Mouse (Mus musculus): Measurements from ENCODE around the gene Olfr912.

The Olfr912 gene

DNA sequence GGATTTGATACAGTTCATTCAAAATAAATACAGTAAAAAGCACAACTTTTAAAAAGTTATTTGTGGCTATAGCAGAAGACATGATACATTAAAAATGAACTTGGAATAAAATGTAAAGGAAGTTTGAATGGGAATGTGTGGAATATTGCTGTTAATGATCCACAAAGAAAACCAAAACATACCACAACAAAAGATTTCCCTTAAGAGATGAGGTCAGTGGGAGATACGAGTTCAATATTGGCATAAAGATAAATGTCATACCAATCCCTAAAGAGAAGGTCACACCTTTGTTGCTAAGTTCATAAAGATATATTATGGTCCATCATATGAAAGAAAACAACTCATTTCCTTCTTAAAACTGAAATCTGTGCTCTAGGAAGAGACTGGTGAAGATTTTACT lies at the start of gene Olfr912:
Olfr912 (plus strand) TSS at position 301 of the 400 bp plus-strand sequence.
- no peak for DNase-seq (ENCODE audit: low read depth, low spot score)

DNA sequence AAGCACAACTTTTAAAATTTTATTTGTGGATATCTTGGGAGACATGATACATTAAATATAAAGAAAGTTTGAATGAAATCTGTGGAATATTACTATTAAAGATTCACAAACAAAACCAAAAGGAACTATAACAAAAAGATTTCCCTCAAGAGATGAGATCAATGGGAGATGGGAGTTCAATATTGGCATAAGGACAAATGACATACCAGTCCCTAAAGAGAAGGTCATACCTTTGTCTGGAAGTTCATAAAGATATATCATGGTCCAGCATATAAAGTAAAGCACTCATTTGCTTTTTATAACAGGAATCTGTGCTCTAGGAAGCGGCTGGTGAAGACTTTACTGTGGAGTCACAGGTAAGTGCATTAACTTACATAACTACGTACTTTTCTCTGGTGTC lies 42.4 kb upstream of the Olfr912 start, which contains the start of gene Olfr910:
Olfr910 (plus strand) TSS at position 301 of the 400 bp plus-strand sequence.
- DNase-seq (ENCODE audit: low read depth, low spot score) = no peak

DNA sequence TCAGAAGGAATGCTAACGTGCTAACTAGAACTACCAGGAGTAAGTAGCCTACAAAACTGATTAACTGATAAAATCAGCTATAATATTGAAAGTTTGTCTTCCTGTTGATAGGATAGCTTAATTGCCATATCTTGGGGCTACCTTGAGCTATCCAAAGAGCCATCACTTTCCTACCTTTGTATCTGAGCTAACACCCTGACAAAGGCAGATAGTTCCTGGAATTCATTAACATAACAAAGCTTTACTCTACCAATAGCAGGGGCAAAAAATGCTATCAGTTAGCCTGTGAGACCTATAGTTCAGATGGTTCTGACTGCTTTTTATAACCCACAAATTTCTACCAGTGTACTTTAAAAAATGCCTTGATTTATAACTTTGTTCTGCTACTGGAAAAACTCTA lies 11.1 kb downstream of the Olfr912 start:
- DNase-seq (ENCODE audit: low read depth, low spot score) = no peak

DNA sequence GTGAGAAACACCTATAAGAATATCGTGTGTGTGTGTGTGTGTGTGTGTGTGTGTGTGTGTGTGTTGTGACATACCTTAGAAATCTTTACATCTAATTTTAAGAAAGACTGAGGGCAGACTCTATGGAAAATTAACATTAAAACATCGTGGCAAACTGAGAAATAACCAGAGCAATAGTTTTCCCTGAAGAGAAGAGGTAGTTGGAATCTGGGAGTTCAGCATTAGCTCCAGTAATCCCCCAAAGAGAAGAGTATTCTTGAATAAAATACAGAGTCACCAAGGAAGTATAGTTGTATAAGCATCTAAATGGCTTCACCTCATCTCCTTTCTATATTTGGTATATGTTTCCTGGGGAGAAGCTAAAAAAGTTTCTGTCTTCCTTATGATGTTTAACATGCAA lies 12.5 kb downstream of the Olfr912 start, which contains the start of gene Olfr913:
Olfr913 (plus strand) TSS at position 301 of the 400 bp plus-strand sequence.
- no peak for DNase-seq (ENCODE audit: low read depth, low spot score)

DNA sequence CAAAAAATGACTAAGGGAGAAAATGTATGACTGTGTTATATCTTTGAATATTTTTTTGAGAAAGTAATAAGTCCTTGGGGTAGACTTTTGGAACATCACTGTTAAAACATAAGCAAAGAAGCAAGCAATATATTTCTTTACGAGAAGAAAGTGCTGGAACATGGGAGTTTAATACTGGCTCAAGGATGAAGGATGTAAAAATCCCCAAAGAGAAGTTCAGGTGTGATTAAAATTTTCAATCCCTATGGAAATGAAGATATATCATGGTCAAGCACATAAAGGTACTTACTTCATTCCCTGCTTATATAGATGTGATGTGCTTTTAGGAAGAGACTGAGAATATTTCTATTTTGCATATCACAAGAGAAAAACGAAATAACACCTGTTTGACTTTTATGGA lies 24.8 kb downstream of the Olfr912 start, which contains the start of gene Olfr914:
Olfr914 (plus strand) TSS at position 301 of the 400 bp plus-strand sequence.
- DNase-seq (ENCODE audit: low read depth, low spot score) = no peak

DNA sequence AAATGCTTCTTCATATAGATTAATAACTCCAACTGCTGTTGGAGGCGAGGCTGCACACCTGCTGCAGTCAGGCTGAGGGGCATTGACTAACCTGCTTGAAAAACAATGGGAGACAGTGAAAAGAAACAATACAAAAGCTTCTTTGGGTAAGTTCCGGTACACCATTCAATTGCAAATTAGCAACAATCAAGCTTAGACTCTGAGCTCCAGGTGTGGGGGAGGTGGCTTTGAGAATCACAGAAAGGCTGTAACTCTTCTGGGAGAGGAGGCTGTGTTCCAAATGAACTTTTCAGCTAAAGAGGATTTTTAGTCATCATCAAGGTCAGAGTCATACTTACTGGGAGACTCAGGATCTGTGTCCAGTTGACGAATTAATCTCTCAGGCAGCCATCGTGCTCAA lies 52.4 kb downstream of the Olfr912 start:
- no peak for DNase-seq (ENCODE audit: low read depth, low spot score)

All from telencephalon, adult 2 months (tissue).